Mouse (Mus musculus) embryo, embryonic 11.5 days (tissue): Measurements from ENCODE around the gene Cdc42.

ENCODE experiments used
- DNase-seq: peaks from one replicate; pipeline ENCODE4 v3.0.0-alpha.2; 2012; ENCODE audit warnings: low read depth, low spot score

Gene Cdc42

DNA sequence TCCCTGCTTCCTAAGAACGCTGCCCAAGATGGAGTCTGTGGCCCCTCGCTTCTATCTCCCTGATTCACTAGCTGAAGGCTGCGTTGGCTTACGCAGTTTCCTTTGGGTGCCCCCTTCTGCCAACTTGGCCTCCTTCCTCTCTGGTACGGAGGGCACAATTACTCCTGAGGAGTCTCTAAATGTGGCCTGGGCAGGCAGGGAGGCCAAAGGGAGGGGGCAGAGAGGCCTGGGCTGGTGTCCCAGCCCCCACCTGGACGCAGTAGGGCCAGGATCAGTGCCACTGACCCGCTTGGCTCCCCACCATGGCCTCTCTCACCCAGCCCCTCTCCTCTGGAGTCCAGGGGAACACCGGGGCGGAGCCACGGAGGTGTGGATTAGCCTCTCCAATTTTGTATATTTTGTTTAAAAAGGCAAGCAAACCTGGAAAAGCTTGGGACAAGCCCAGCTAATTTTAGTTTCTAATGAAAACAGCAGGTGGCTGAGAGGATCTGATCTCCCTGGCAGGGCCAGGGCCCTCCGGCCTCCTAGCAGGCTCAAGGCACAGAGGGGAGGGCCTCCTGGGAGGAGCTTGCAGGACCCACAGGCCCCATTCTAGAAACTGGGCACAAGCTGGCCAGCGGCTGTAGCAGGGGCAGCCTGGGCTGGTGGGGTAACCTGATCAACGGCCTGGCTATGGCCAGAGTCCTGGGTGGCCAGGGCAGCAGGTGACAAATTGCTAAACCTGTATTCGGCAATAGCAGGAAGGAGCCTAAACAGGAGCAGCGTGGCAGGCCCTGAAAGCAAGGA, 71.5 kb downstream of the Cdc42 start:
- DNase-seq = no peak

DNA sequence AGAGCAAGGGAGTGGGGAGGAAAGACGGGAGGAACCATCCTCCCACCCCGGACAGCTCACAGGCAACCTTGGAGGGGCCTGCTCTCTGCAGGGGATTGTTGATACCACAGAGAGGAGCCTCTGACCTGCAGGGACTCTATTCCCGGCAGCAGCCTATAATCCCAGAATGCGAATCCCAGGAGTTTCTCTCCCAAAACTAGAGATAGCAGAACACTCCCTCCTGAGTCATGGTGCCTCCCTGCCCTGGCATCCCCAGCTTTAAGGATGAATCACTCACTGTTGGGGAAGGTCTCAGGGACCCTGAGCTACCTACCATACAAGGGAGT, 74.2 kb downstream of the Cdc42 start:
- DNase-seq = no peak

DNA sequence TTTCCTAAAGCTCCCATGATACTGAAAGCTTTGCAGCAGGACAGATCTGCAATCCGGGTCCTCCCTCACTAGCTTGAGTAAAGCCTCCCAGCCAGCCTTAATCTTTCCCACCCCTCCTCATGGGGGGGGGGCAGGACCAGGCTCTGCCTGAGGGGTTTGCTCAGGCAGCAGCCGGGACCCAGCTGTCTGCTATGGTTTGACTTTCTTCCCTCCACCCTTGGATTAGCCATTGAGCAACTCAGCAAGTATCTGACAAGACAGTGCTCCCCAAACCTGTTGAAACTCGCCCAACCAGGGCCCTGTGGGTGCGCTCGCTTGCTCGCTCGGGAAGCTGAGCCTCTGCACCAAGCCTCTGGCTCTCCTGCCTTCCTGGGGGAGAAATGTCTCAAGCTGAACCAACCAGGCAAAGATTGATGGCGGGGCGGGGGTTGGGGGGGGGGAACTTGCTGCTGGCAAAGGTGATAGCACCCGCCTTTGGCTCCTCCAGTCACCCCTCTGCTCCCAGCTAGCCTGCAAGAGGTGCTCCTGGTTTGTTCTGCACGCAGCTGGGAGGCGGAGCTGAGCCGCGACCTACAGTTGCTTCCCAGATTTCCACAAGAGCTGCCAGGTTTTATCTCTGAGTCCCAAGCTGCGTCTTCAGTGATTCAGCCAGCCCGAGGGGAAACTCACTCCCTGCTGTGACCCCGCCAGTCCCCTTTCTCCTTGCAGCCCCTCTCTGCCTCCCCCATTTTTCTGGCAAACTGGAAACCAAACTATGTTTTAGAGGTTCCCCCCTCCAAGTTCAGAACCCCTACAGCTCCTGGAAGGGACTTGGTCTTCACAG, 74.7 kb downstream of the Cdc42 start:
- DNase-seq = no peak

- no peak for DNase-seq
Observed at GRCm38 (mm10) chr4:137282122-137282521, 75.4 kb downstream of the Cdc42 start.

GRCm38 (mm10) chr4:137281273-137281672, 76.2 kb downstream of the Cdc42 start:
- no peak for DNase-seq

DNA sequence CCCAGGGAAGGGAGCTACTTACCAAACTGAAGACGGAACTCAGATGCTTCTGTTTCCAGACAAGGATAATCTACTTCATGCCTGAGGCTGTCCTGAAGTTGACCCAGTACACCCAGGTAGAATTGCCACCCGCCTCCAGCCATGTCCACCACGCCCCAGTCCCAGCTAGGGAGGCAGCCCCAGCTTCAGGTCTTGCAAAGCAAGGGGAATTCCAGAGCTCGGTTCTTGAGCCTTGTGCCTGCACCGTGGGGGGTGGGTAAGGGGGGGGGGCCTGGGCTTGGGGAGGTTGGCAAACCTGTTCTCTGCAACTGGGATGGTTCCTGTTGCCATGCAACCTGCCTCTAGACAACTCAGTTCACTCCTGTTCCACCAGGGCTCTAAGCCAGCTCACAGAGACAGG, 78.2 kb downstream of the Cdc42 start:
- DNase-seq = no peak

DNA sequence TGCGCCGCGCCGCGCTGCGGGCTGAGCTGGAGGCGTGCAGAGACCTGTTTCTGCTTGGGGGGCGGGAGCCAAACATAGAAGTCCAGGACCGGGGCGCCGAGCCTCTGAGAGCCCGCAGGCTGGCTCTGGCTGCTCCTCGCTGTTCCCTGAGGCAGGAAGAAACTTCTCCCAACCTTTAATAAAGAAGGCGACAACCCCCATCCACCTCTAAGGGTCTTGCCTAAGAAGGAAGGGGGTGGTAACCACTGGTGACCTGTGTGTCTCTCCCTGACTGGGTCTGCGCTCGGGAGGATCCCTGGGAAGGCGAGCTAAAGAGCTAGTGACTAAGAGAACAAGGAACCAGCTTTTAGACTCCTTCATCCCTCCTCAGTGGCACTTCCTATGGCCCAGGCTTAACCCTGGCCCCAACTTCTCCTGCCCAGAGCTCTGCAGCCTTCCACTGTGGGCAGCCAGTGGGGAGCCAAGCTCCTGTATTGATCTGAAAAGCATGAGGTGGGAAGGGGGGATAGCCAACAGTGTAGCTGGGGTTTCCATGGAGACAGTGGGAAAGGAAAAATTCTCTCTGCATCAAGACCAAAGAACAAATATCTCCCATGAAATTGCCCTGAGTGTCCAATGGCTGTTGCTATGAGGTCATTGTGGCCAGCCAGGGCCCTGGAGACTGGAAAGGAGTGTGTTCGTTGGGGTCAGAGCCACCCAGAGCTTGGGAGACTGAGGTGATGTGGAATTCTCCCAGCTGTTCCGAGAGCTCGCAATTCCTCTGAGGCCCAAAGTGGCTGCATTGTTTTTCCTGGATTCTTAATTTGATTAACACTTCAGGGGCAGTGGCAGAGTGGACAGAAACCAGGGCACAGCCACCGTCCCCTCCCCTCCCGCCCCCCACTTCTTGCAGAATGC, 79.1 kb downstream of the Cdc42 start:
- no peak for DNase-seq

- DNase-seq = no peak
Observed at GRCm38 (mm10) chr4:137277600-137278143, 79.8 kb downstream of the Cdc42 start.

DNA sequence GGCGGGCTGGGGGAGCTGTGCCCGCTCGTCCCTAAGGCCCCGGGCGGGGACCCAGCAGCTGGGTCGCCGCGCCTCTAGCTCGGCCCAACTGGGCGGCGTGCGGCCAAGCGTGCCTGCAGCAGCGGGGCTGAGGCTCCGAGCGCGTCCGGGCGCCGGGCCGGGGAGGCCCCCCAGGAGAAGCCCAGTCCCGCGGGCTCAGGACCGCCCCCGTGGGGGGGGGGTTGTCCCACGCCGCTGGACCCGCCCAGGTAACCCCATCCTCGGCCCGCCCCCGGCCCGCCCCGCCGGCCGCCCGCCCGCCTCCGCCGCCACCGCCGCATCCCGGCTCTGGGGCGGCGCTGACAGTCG, 80.4 kb downstream of the Cdc42 start, which contains the start of gene Wnt4:
TSS of gene Wnt4 (plus strand) at position 324 of the 348 bp plus-strand sequence.
- DNase-seq = no peak

- DNase-seq = no peak
Observed at GRCm38 (mm10) chr4:137276443-137277165, 80.9 kb downstream of the Cdc42 start.

DNA sequence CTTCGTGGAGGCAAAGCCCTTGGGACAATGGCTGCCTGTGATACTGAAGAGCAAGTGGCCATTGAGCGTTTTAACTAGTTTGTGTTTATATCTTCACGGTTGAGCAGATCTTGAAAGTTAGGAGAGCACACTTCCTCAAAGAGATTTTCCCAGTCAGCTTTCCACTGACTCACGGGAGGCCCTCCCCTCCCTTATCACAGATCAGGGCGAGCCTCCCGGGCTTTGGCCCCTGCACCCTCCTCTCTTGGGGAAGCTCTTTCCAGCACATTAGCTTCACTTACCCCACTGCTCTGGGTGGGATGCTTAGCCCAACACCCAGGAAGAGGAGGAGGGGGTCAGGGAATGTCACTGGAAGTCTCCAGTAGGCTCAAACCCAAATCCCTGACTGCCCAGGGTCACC, 83.2 kb downstream of the Cdc42 start:
- DNase-seq = no peak

DNA sequence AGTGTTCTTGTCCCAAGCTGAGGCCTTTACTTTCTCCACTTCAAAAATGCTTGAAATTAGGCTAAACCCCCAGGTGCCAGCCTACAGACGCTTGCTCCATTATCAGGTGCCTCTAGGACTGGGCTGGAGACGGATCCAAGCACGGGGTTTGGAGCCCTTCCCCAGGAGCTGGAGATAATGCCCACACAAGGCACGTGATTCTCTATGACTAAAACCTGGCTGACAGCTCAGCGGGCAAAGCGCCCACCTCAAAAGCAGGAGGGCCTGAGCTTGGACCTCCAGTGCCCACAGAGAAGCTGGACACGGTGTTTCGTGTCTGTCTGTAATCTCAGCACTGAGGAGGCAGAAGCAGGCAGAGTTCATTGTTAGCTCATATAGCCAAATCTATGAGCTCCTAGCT, 85.7 kb downstream of the Cdc42 start:
- DNase-seq = no peak
